Comparison of ENCODE assay signal across 8 mouse cellular contexts in genomic region chr2:152804408-152805110, GRCm38 (mm10). TPM values are rescaled to one million over a fixed set of nuclear protein-coding genes. Genes with fewer than 3 reads are reported as not detected.
DNase-seq lines count a peak whose midpoint lies in the region; ATAC-seq and TF ChIP-seq lines count a peak whose summit lies in the region.

No protein-coding gene starts in this region.

- TF ChIP-seq POLR2A in olfactory bulb, adult 2 months (IDR thresholded peaks at IDR 0.05; ENCODE audit: insufficient read depth, low read depth, low read length): no peak

- ATAC-seq in granulocyte monocyte progenitor cell, adult 5-6 weeks (replicated peaks; ENCODE audit: poor library complexity, severe bottlenecking): 0 out of 2 replicates have a peak, but pooled peaks have one; percentile 29
- no peak for ATAC-seq in limb, embryonic 11.5 days (ENCODE audit: insufficient number of reproducible peaks, low FRiP score, low TSS enrichment, low read depth)
- no peak for ATAC-seq in megakaryocyte-erythroid progenitor cell, adult 5-6 weeks (replicated peaks; ENCODE audit: low FRiP score, low TSS enrichment, poor library complexity, severe bottlenecking)

- intact Hi-C loops in gastrocnemius, adult 2 months (cut with DNase I): no loop called here

- H3K4me2 ChIP-seq in limb, embryonic 11.5 days (ENCODE audit: low read depth, severe bottlenecking): peak overlapping the region; percentile 10; the same call in 1 of the 2 replicates

- peak; percentile 39 for DNase-seq in gastrocnemius, adult 2 months
- no peak for DNase-seq in gastrocnemius, adult 18-20 months (ENCODE audit: low spot score)
- DNase-seq in cerebellum, adult 11-12 months: peak; percentile 93
- DNase-seq in limb, embryonic 11.5 days (ENCODE audit: low spot score): peak; percentile 67
- DNase-seq in layer of hippocampus, adult 18-20 months (ENCODE audit: low spot score in 2 of 2): no peak

- 3% methylated on average over 6 of the region's 6 CpGs for WGBS in limb, embryonic 11.5 days
- WGBS in olfactory bulb, adult 2 months: 18% methylated on average over 6 of the region's 6 CpGs

- H3K4me3 ChIP-seq in gastrocnemius, adult 2 months: peak overlapping the region; percentile 30
- no peak overlapping the region for H3K4me3 ChIP-seq in limb, embryonic 11.5 days (ENCODE audit: low read depth, low read length)
- no peak overlapping the region for H3K4me3 ChIP-seq in olfactory bulb, adult 2 months (ENCODE audit: insufficient read depth, low read depth, low read length)

- no peak overlapping the region for H3K9ac ChIP-seq in limb, embryonic 11.5 days (ENCODE audit: low read length)

- no peaks in the 10 kb centered on the region for H3K36me3 ChIP-seq in limb, embryonic 11.5 days (ENCODE audit: control insufficient read depth, insufficient read depth, low read length)

- TF ChIP-seq CTCF in gastrocnemius, adult 2 months (IDR thresholded peaks at IDR 0.05): no peak
- TF ChIP-seq CTCF in olfactory bulb, adult 2 months (IDR thresholded peaks at IDR 0.05; ENCODE audit: insufficient read depth, low read depth, low read length): no peak

- no peaks in the 10 kb centered on the region for H3K27me3 ChIP-seq in limb, embryonic 11.5 days (ENCODE audit: control insufficient read depth, insufficient read depth, low read length)

- peak overlapping the region; percentile 72 for H3K27ac ChIP-seq in gastrocnemius, adult 2 months
- H3K27ac ChIP-seq in limb, embryonic 11.5 days (replicated peaks; ENCODE audit: low read depth, low read length): no peak overlapping the region
- 0 out of 2 replicates have a peak overlapping the region, but pooled peaks have one; percentile 62 for H3K27ac ChIP-seq in olfactory bulb, adult 2 months (ENCODE audit: insufficient read depth, low read depth, low read length)

- no peaks in the 10 kb centered on the region for H3K9me3 ChIP-seq in limb, embryonic 11.5 days (ENCODE audit: control insufficient read depth, low read length)

- H3K4me1 ChIP-seq in limb, embryonic 11.5 days (ENCODE audit: control insufficient read depth, insufficient read depth, low read length): peaks cover 17% of the 10 kb centered on the region
- peaks cover 12% of the 10 kb centered on the region for H3K4me1 ChIP-seq in olfactory bulb, adult 2 months (ENCODE audit: control insufficient read depth, insufficient read depth, low read length)

RNA-seq across cellular contexts. Expression of gene Bcl2l1, which starts 27.0 kb away (rescaled TPM):
- 10 to 100 TPM; 15.7 to 40.3 TPM for total RNA-seq in gastrocnemius, adult 2 months (2021)
- 10 to 100 TPM; 20.6 to 30.6 TPM for total RNA-seq in gastrocnemius, adult 18-20 months (2021)
- total RNA-seq in granulocyte monocyte progenitor cell, adult 5-6 weeks (2014; fragmentation: Nextera tagmentation): 13.2 and 27.8 TPM in 2 replicates
- 10.3 and 25.2 TPM in 2 replicates for total RNA-seq in granulocyte monocyte progenitor cell, adult 5-6 weeks (2017)
- 109 and 110 TPM in 2 replicates for polyA plus RNA-seq in limb, embryonic 11.5 days (2014; fragmentation: Nextera tagmentation; extraction: Ambion mirVana)
- polyA plus RNA-seq in olfactory bulb, adult 2 months (2012; ENCODE audit: insufficient read depth, insufficient read length, low replicate concordance, missing spikeins): 296 and 622 TPM in 2 replicates
- total RNA-seq in megakaryocyte-erythroid progenitor cell, adult 5-6 weeks (2014; fragmentation: Nextera tagmentation): 5.7 and 6.7 TPM in 2 replicates
- total RNA-seq in megakaryocyte-erythroid progenitor cell, adult 5-6 weeks (2017): 3.7 and 11.8 TPM in 2 replicates
- 100 to 1,000 TPM; 134 to 146 TPM for total RNA-seq in layer of hippocampus, adult 18-20 months (2021)

RNA-seq across cellular contexts. Expression of gene Tpx2, which starts 43.2 kb away (rescaled TPM):
- 1 to 10 TPM; 1.1 to 1.7 TPM for total RNA-seq in gastrocnemius, adult 2 months (2021)
- total RNA-seq in gastrocnemius, adult 18-20 months (2021): 1 to 10 TPM; 1.6 to 5.3 TPM
- total RNA-seq in granulocyte monocyte progenitor cell, adult 5-6 weeks (2014; fragmentation: Nextera tagmentation): 51.4 and 56.0 TPM in 2 replicates
- total RNA-seq in granulocyte monocyte progenitor cell, adult 5-6 weeks (2017): 96.9 and 105 TPM in 2 replicates
- 172 and 182 TPM in 2 replicates for polyA plus RNA-seq in limb, embryonic 11.5 days (2014; fragmentation: Nextera tagmentation; extraction: Ambion mirVana)
- 120 TPM in 1 of 2 replicates, not detected in the other for polyA plus RNA-seq in olfactory bulb, adult 2 months (2012; ENCODE audit: insufficient read depth, insufficient read length, low replicate concordance, missing spikeins)
- 51.9 and 52.3 TPM in 2 replicates for total RNA-seq in megakaryocyte-erythroid progenitor cell, adult 5-6 weeks (2014; fragmentation: Nextera tagmentation)
- 79.0 and 103 TPM in 2 replicates for total RNA-seq in megakaryocyte-erythroid progenitor cell, adult 5-6 weeks (2017)
- total RNA-seq in layer of hippocampus, adult 18-20 months (2021): 1 to 10 TPM; 1.6 to 1.9 TPM

RNA-seq across cellular contexts. Expression of gene Cox4i2, which starts 50.6 kb away (rescaled TPM):
- total RNA-seq in gastrocnemius, adult 2 months (2021): 1 to 10 TPM; 2.0 to 4.2 TPM
- total RNA-seq in gastrocnemius, adult 18-20 months (2021): 1 to 10 TPM; 2.6 to 3.5 TPM
- total RNA-seq in granulocyte monocyte progenitor cell, adult 5-6 weeks (2014; fragmentation: Nextera tagmentation): 6.8 and 13.0 TPM in 2 replicates
- 6.0 TPM in 1 of 2 replicates, not detected in the other for total RNA-seq in granulocyte monocyte progenitor cell, adult 5-6 weeks (2017)
- 18.5 and 22.3 TPM in 2 replicates for polyA plus RNA-seq in limb, embryonic 11.5 days (2014; fragmentation: Nextera tagmentation; extraction: Ambion mirVana)
- polyA plus RNA-seq in olfactory bulb, adult 2 months (2012; ENCODE audit: insufficient read depth, insufficient read length, low replicate concordance, missing spikeins): not detected in 2 replicates
- total RNA-seq in megakaryocyte-erythroid progenitor cell, adult 5-6 weeks (2014; fragmentation: Nextera tagmentation): not detected in 2 replicates
- total RNA-seq in megakaryocyte-erythroid progenitor cell, adult 5-6 weeks (2017): not detected in 2 replicates
- 1 to 10 TPM; 1.1 to 2.3 TPM for total RNA-seq in layer of hippocampus, adult 18-20 months (2021)

Comparison
In these comparisons a context has a peak if more than half of its experiments do, and no peak if none do; other contexts are left out.
1. DNase-seq: peak in gastrocnemius, adult 2 months (single experiment), cerebellum, adult 11-12 months (single experiment) and limb, embryonic 11.5 days (single experiment); none in gastrocnemius, adult 18-20 months (single experiment) and layer of hippocampus, adult 18-20 months (0 of 2).
2. RNA of gene Tpx2, which starts 43.2 kb away (total RNA-seq): 51.4 to 105 TPM in granulocyte monocyte progenitor cell, adult 5-6 weeks and 51.9 to 103 TPM in megakaryocyte-erythroid progenitor cell, adult 5-6 weeks; 1.6 to 5.3 TPM in gastrocnemius, adult 18-20 months, 1.6 to 1.9 TPM in layer of hippocampus, adult 18-20 months and 1.1 to 1.7 TPM in gastrocnemius, adult 2 months; every median in the first group is over 4 times any median in the second.